Mouse (Mus musculus) activated CD4-positive, CD25-positive, alpha-beta regulatory T cell, adult 4 months (primary cell): ENCODE data around the gene Cep41. TPM values are rescaled to one million over a fixed set of nuclear protein-coding genes. Genes with fewer than 3 reads are reported as not detected.
A peak's percentile ranks its signal among the peaks of the same experiment; 100 is the strongest.

Source experiments
- ATAC-seq: one replicate; pipeline ENCODE4 v1.8.0; 2017
- polyA plus RNA-seq, 2 experiments: library from polyadenylated mRNA; unstranded; fragments of 100-300 nt; shearing (Covaris generic); gene quantifications; one replicate each; pipeline ENCODE4 v1.2.1; 2017

Cep41 gene
- polyA plus RNA-seq, 2 experiments from 2014 or later = 7.4 to 7.7 TPM

- ATAC-seq = no peak
These were observed 19.6 kb downstream of the Cep41 start for GRCm38 (mm10) chr6:30673764-30674561.

GRCm38 (mm10) chr6:30671696-30672095, 21.9 kb downstream of the Cep41 start:
- ATAC-seq = peak; percentile 23

GRCm38 (mm10) chr6:30667585-30667984, 26.0 kb downstream of the Cep41 start:
- ATAC-seq = no peak

GRCm38 (mm10) chr6:30666043-30666442, 27.5 kb downstream of the Cep41 start:
- no peak for ATAC-seq

- no peak for ATAC-seq
These were observed 28.3 kb downstream of the Cep41 start for GRCm38 (mm10) chr6:30665296-30665695.

- ATAC-seq = no peak
These were observed 28.8 kb downstream of the Cep41 start for GRCm38 (mm10) chr6:30664776-30665175.

- no peak for ATAC-seq
These were observed 34.9 kb downstream of the Cep41 start for GRCm38 (mm10) chr6:30658619-30659018.

- ATAC-seq = peak; percentile 52
These were observed 36.3 kb downstream of the Cep41 start for GRCm38 (mm10) chr6:30657279-30657678.

GRCm38 (mm10) chr6:30654932-30655331, 38.6 kb downstream of the Cep41 start:
- no peak for ATAC-seq

- no peak for ATAC-seq
These were observed 39.1 kb downstream of the Cep41 start for GRCm38 (mm10) chr6:30654402-30654859.

GRCm38 (mm10) chr6:30653518-30653917, 40.0 kb downstream of the Cep41 start:
- ATAC-seq = no peak

GRCm38 (mm10) chr6:30652425-30653188, 40.9 kb downstream of the Cep41 start:
- ATAC-seq = no peak

- ATAC-seq = no peak
These were observed 43.8 kb downstream of the Cep41 start for GRCm38 (mm10) chr6:30649651-30650296.

GRCm38 (mm10) chr6:30645379-30645778, 48.2 kb downstream of the Cep41 start:
- no peak for ATAC-seq

GRCm38 (mm10) chr6:30644462-30644861, 49.1 kb downstream of the Cep41 start:
- no peak for ATAC-seq

GRCm38 (mm10) chr6:30643694-30644460, 49.7 kb downstream of the Cep41 start:
- no peak for ATAC-seq

GRCm38 (mm10) chr6:30638674-30639268, 54.8 kb downstream of the Cep41 start, which contains the start of gene Cpa1:
Cpa1 (plus strand) TSS chr6:30639218.
- no peak for ATAC-seq

- no peak for ATAC-seq
These were observed 57.2 kb downstream of the Cep41 start for GRCm38 (mm10) chr6:30636186-30636842.

- ATAC-seq = no peak
These were observed 58.1 kb downstream of the Cep41 start for GRCm38 (mm10) chr6:30635361-30635862.

GRCm38 (mm10) chr6:30629989-30630388, 63.6 kb downstream of the Cep41 start:
- ATAC-seq = no peak

GRCm38 (mm10) chr6:30628152-30628551, 65.4 kb downstream of the Cep41 start:
- no peak for ATAC-seq
